Mouse (Mus musculus) frontal cortex, postnatal 36 days (tissue): ENCODE data around the gene Nudt9.
A peak's percentile ranks its signal among the peaks of the same experiment; 100 is the strongest.

Source experiments
- DNase-seq, 2 experiments: peaks; one replicate each; pipeline ENCODE4 v3.0.0; 2022; ENCODE audit warnings: low spot score in 2 of 2

Nudt9 gene

GRCm38 (mm10) chr5:104077508-104077907, 31.4 kb downstream of the Nudt9 start, which contains the start of gene Gm17660:
Gm17660 (minus strand) TSS chr5:104077608.
- DNase-seq, result no peak

GRCm38 (mm10) chr5:104080736-104081135, 34.6 kb downstream of the Nudt9 start:
- DNase-seq, result no peak

- DNase-seq, result no peak
Observed at GRCm38 (mm10) chr5:104085366-104085765, 39.3 kb downstream of the Nudt9 start.

- no peak for DNase-seq
Observed at GRCm38 (mm10) chr5:104089751-104090150, 43.6 kb downstream of the Nudt9 start.

GRCm38 (mm10) chr5:104095416-104096077, 49.4 kb downstream of the Nudt9 start:
- no peak for DNase-seq

- DNase-seq, result no peak
Observed at GRCm38 (mm10) chr5:104096078-104096938, 50.2 kb downstream of the Nudt9 start.

GRCm38 (mm10) chr5:104101678-104102531, 55.8 kb downstream of the Nudt9 start:
- no peak for DNase-seq

GRCm38 (mm10) chr5:104103171-104103570, 57.1 kb downstream of the Nudt9 start:
- no peak for DNase-seq

- no peak for DNase-seq
Observed at GRCm38 (mm10) chr5:104104111-104104510, 58.0 kb downstream of the Nudt9 start.

GRCm38 (mm10) chr5:104108127-104108875, 62.2 kb downstream of the Nudt9 start:
- peak in 1 of 2 experiments; percentile 33 for DNase-seq

GRCm38 (mm10) chr5:104108879-104109369, 62.8 kb downstream of the Nudt9 start:
- DNase-seq, result peak; percentile 70 to 86

GRCm38 (mm10) chr5:104109516-104109915, 63.4 kb downstream of the Nudt9 start:
- no peak for DNase-seq

GRCm38 (mm10) chr5:104110171-104110920, 64.2 kb downstream of the Nudt9 start:
- DNase-seq, result peak; percentile 67 to 83

- peak in 1 of 2 experiments; percentile 50 for DNase-seq
Observed at GRCm38 (mm10) chr5:104112016-104112415, 65.9 kb downstream of the Nudt9 start.

GRCm38 (mm10) chr5:104112511-104112910, 66.4 kb downstream of the Nudt9 start:
- peak; percentile 43 to 54 for DNase-seq

GRCm38 (mm10) chr5:104113491-104114172, 67.5 kb downstream of the Nudt9 start, which contains the start of gene Sparcl1:
Sparcl1 (minus strand) TSS chr5:104113733.
- peak; percentile 75 to 78 for DNase-seq
